Mouse (Mus musculus) midbrain, embryonic 10.5 days (tissue): ENCODE data around the gene Tes. TPM values are rescaled to one million over a fixed set of nuclear protein-coding genes. Genes with fewer than 3 reads are reported as not detected.
"Not testable (repeated sequence)": the region's sequence is repeated elsewhere in the genome, so short reads cannot be mapped to it uniquely, and the experiment has no call there.

Source experiments
- DNase-seq: peaks from one replicate; pipeline ENCODE4 v3.0.0-alpha.2; 2017; ENCODE audit warnings: low spot score
- H3K27ac ChIP-seq: fragments of 300-500 bp; sonication (generic); replicated peaks from 2 replicates; pipeline ENCODE4 v1.5.1; 2016; ENCODE audit warnings: mild to moderate bottlenecking
- H3K27me3 ChIP-seq: fragments of 300-500 bp; sonication (generic); 2 replicates; pipeline ENCODE4 v1.6.1; 2016; ENCODE audit warnings: low read depth, mild to moderate bottlenecking; ENCODE audit not compliant: poor library complexity, severe bottlenecking
- H3K36me3 ChIP-seq: fragments of 300-500 bp; sonication (generic); 2 replicates; pipeline ENCODE4 v1.6.1; 2016; ENCODE audit warnings: mild to moderate bottlenecking, moderate library complexity
- H3K4me1 ChIP-seq: fragments of 300-500 bp; sonication (generic); 2 replicates; pipeline ENCODE4 v1.6.1; 2016
- H3K4me3 ChIP-seq: fragments of 300-500 bp; sonication (generic); 2 replicates; pipeline ENCODE4 v1.5.1; 2016; ENCODE audit warnings: mild to moderate bottlenecking, moderate library complexity
- H3K9me3 ChIP-seq: fragments of 300-500 bp; sonication (generic); replicated peaks from 2 replicates; pipeline ENCODE4 v1.6.1; 2016; ENCODE audit warnings: mild to moderate bottlenecking
- WGBS: fragments of 180-500 bp; shearing (Covaris S2); methylation state at CpG from one replicate; pipeline ENCODE4 v1.1.7; 2016; 5-methylcytosine and 5-hydroxymethylcytosine counted together
- polyA plus RNA-seq: library from polyadenylated mRNA; unstranded; fragments of >200 nt; fragmentation: Nextera tagmentation; extraction: Ambion mirVana; gene quantifications from 2 replicates; pipeline ENCODE4 v1.2.1, GENCODE M21; 2016

The Tes gene
- polyA plus RNA-seq, 1 experiment from 2014 or later, result 30.7 TPM

DNA sequence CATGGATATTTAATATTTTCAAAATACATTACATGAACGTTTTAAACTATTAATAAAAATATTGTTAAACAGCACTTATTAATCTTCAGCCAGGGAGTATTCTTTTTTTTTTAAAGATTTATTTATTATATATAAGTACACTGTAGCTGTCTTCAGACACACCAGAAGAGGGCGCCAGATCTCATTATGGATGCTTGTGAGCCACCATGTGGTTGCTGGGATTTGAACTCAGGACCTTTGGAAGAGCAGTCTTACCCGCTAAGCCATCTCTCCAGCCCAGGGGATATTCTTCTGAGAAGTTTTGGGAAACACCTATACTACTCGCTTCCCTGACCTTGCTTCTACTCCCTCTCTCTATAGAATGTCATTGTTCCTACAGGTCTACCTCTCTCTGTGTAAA, 3.1 kb upstream of the Tes start:
- DNase-seq, H3K4me3 ChIP-seq, H3K36me3 ChIP-seq, H3K27ac ChIP-seq, H3K9me3 ChIP-seq: not testable (repeated sequence)
- H3K27me3 ChIP-seq, result peaks cover 41% of the 10 kb centered on the region
- H3K4me1 ChIP-seq, result peaks cover 14% of the 10 kb centered on the region
- 85% methylated on average over 4 of the region's 4 CpGs for WGBS

DNA sequence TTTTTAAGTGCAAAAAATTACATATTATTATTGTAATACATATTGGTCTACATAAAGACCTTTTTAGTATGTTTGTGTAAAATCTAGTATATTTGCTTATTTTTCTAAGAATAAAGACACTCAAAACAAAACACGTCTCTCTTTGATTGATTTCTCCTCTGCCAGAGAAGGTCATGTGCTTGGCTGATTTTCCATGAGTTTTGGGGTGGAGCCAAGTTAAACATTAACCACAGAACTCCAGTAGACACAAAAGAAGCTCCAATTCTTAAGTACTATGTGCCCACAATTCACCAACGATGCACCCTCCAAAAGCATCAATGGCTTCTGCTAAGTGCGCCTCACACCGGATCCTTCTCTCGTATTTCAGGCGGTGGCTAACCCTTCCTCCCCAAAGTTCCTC, 2.6 kb upstream of the Tes start:
- Histone ChIP-seq H3K27ac (no peak overlapping the region), H3K27me3 (peaks cover 44% of the 10 kb centered on the region), H3K4me3 (no peak overlapping the region), H3K9me3 (no peaks in the 10 kb centered on the region), H3K4me1 (peaks cover 14% of the 10 kb centered on the region), H3K36me3 (no peaks in the 10 kb centered on the region)
- WGBS, result 91% methylated on average over 6 of the region's 6 CpGs
- DNase-seq, result no peak

DNA sequence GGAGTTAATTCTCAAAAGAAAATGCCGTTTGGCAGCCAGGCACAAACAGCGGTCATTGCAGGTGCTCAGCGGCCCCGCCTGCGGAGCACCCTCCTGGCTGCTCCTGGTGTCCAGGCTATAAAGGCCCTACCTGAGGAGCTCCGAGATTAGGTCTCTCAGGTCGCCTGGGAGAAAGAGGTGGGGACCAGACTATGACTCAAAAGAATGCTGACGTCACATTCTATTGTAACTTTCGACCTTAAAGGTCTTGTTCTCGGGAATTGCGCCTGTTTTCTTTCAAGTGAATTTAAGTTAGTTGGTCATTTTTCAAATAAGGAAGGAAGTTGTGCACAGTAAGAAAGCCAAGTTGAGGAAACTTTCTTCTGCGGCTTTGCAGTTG, 831 bp downstream of the Tes start:
- Histone ChIP-seq H3K4me1 (peaks cover 14% of the 10 kb centered on the region), H3K9me3 (no peaks in the 10 kb centered on the region), H3K36me3 (no peaks in the 10 kb centered on the region), H3K27me3 (peaks cover 57% of the 10 kb centered on the region), H3K4me3 (peak overlapping the region; percentile 68), H3K27ac (peak overlapping the region; percentile 83; the same call in 1 of the 2 replicates)
- WGBS, result 6% methylated on average over 12 of the region's 12 CpGs
- DNase-seq, result no peak

DNA sequence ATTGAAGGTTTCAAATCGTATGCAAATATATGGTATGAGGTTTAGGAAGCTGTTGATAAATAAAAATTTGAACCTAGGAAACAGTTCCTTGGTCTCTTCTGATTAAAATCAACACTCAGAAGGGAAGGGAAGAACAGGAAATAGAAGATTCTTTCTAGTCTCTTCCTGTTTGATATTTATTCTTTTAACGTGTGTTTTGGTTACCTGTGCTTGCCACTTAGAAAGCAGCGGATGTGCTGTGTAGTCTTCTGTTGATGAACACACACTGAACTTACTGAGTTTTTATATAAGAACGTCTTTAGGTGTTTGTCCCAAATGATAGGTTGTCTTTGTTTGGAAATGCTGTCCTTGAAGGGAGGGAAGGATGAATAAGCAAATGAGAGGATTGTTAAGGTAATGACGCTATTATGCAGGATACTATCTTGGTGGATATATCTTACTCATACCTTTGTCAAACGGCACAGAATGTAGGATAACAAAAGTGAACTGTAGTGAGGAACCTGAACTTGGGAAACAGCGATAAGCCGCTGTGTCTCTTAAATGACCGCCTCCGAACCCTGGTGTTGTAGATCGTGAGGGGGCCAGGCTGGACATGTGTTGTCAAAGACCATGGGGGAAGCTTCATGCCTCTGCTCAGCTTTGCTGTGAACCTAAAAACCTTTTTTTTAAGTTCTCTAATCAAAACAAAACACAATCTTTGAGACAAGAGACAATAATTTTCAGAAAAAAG, 1.4 kb downstream of the Tes start:
- Histone ChIP-seq H3K36me3 (no peaks in the 10 kb centered on the region), H3K4me1 (peaks cover 14% of the 10 kb centered on the region), H3K27ac (no peak overlapping the region), H3K9me3 (no peaks in the 10 kb centered on the region), H3K4me3 (peak overlapping the region; percentile 68), H3K27me3 (peaks cover 57% of the 10 kb centered on the region)
- WGBS, result 69% methylated on average over 11 of the region's 11 CpGs
- no peak for DNase-seq

DNA sequence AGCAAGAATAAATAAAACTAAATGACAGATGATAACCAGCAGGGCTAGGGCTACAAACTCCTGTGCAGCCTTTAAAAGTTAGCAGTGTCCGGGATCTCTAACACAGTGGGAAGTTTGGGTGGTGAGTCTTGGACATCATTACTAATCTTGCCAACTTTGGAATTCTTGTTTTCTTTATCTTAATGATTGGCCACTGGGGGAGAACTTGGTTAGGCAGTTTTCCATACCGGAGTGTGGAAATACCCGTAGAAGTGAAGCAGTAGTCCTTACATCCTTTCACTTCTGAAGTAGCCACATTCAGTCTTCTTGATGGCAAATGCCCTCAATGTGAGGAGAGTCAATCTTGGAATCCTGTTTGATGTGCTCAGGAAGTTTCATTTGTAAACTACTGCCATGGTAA, 7.0 kb downstream of the Tes start:
- no peak overlapping the region for H3K4me3 ChIP-seq
- H3K27me3 ChIP-seq, result peaks cover 34% of the 10 kb centered on the region
- DNase-seq, result no peak
- 93% methylated on average over 3 of the region's 3 CpGs for WGBS
- H3K27ac ChIP-seq, result no peak overlapping the region
- H3K9me3 ChIP-seq, result no peaks in the 10 kb centered on the region
- peaks cover 1% of the 10 kb centered on the region; the same call in 1 of the 2 replicates for H3K4me1 ChIP-seq
- H3K36me3 ChIP-seq, result no peaks in the 10 kb centered on the region

GRCm38 (mm10) chr6:17072338-17072737, 7.4 kb downstream of the Tes start:
- 91% methylated on average over 5 of the region's 5 CpGs for WGBS
- no peak overlapping the region for H3K27ac ChIP-seq
- peaks cover 32% of the 10 kb centered on the region for H3K27me3 ChIP-seq
- H3K4me3 ChIP-seq, result no peak overlapping the region
- peaks cover 6% of the 10 kb centered on the region for H3K4me1 ChIP-seq
- no peaks in the 10 kb centered on the region for H3K36me3 ChIP-seq
- no peak for DNase-seq
- H3K9me3 ChIP-seq, result no peaks in the 10 kb centered on the region

DNA sequence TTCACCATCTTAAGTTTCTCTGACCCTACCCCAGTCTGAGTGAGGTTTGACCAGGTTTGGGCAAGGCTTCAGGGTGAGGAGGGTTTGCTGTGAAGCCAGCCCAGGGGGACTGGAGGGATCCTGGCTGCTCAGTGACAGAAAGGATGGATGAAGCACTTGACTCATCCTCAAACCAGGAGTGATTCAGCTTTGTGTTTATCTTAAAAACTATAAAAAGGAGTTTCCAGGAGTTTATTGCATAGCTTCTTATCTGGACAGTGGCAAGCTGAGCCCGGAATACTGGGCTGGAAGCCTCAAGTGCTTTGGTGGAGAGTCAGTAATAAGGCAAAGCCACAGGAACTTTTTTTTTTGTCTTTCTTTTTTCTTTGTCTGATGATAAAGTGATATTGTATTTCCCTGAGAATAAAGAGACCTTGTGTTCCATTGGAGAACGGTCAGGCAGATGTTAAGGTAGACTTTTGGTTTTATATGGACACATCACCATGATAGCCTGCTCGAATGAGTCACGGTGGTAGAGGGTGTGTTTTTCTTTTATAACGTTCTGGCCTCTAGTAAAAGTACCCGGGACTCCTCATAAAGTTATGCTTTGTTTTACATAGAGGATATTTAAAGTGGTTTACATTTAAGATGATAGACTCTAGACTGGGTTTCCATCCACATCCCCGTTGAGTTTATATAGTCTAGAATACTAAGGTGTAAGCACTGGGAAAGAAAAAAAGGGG, 8.0 kb downstream of the Tes start:
- H3K9me3 ChIP-seq, result no peaks in the 10 kb centered on the region
- WGBS, result 88% methylated on average over 7 of the region's 7 CpGs

GRCm38 (mm10) chr6:17077270-17077669, 12.3 kb downstream of the Tes start:
- Histone ChIP-seq H3K27ac (no peak overlapping the region), H3K27me3 (peaks cover 39% of the 10 kb centered on the region), H3K4me1 (peaks cover 22% of the 10 kb centered on the region), H3K4me3 (no peak overlapping the region), H3K36me3 (no peaks in the 10 kb centered on the region), H3K9me3 (no peaks in the 10 kb centered on the region)
- no peak for DNase-seq
- 76% methylated on average over 9 of the region's 9 CpGs for WGBS

More for the DNA sequence above, 8.0 kb downstream of the Tes start:
- H3K27me3 ChIP-seq, result peaks cover 26% of the 10 kb centered on the region
- H3K36me3 ChIP-seq, result no peaks in the 10 kb centered on the region
- H3K4me1 ChIP-seq, result peaks cover 12% of the 10 kb centered on the region
- H3K4me3 ChIP-seq, result no peak overlapping the region
- no peak overlapping the region for H3K27ac ChIP-seq
- DNase-seq, result no peak

DNA sequence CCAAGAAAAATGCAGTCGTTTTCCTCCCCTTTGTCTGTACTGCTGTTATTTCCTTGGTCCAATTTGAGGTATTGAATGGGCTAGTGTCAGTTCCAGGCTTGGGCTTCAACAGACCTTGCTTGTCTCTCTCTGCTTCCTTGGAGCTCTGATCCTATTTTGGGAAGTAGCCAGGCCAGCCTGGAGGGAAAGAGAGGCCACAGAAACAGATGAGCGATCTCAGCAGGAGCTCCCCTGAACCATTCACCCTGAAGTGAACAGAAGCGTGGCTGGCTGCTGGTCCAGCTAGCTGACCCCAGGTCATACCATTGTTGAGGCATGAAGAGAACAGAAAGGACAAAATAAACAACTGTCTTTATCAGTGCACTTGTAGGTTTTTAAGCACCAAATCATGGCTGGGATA, 12.8 kb downstream of the Tes start:
- Histone ChIP-seq H3K9me3 (no peaks in the 10 kb centered on the region), H3K4me3 (no peak overlapping the region), H3K27me3 (peaks cover 39% of the 10 kb centered on the region), H3K36me3 (no peaks in the 10 kb centered on the region), H3K4me1 (peaks cover 22% of the 10 kb centered on the region), H3K27ac (no peak overlapping the region)
- DNase-seq, result peak; percentile 33
- 6% methylated on average over 3 of the region's 3 CpGs for WGBS

- no peak for DNase-seq
- Histone ChIP-seq H3K27ac (no peak overlapping the region), H3K36me3 (no peaks in the 10 kb centered on the region), H3K4me1 (peaks cover 22% of the 10 kb centered on the region), H3K27me3 (peaks cover 39% of the 10 kb centered on the region), H3K4me3 (no peak overlapping the region), H3K9me3 (no peaks in the 10 kb centered on the region)
- WGBS, result 53% methylated on average over 5 of the region's 5 CpGs
Observed at GRCm38 (mm10) chr6:17079304-17079703, 14.4 kb downstream of the Tes start.

DNA sequence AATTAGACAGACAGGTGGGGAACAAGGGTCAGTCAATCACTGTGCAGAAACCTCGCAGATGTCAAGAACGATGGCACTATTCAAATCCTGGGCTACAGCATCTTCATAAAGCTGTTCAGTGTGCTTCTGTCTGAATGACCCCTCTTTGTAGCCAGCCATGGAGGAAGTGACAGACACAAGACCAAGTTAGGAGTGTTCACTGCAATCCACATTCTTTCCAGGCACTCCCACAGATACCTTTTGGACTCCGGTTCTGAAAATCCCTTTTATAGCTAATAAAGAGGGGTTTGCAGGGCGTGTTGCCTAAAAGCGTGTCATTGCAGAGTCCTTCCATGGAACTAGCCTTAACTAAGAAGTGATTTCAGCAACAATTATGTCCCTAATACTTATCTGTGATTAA, 14.9 kb downstream of the Tes start:
- 86% methylated on average over 5 of the region's 5 CpGs for WGBS
- Histone ChIP-seq H3K4me3 (no peak overlapping the region), H3K9me3 (no peaks in the 10 kb centered on the region), H3K27ac (no peak overlapping the region), H3K27me3 (peaks cover 35% of the 10 kb centered on the region), H3K4me1 (peaks cover 22% of the 10 kb centered on the region), H3K36me3 (no peaks in the 10 kb centered on the region)
- DNase-seq, result no peak

- Histone ChIP-seq H3K36me3 (no peaks in the 10 kb centered on the region), H3K4me3 (no peak overlapping the region), H3K9me3 (no peaks in the 10 kb centered on the region), H3K4me1 (peaks cover 18% of the 10 kb centered on the region), H3K27me3 (peaks cover 21% of the 10 kb centered on the region), H3K27ac (no peak overlapping the region)
- WGBS, result 82% methylated on average over 4 of the region's 4 CpGs
- DNase-seq, result no peak
Observed at GRCm38 (mm10) chr6:17082238-17082637, 17.3 kb downstream of the Tes start.

DNA sequence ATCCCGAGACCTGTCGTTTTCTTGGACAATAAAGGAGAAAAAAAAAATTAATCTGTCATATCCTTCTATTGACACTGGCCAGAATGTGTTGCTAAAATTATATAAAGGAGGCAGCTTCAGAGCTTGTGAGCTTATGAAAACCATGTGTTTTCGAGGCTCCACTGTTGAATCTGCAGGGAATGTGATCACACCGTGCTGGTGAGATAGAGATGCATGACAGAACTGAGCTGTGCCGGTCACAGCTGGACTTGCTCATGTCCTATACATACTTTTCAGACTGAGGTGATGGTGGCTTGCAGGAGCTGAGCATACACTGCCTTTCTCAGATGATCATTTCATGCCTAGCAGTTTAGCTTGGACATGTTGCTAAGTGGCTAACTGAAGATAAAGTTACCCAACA, 17.9 kb downstream of the Tes start:
- Histone ChIP-seq H3K4me1 (peaks cover 12% of the 10 kb centered on the region), H3K4me3 (no peak overlapping the region), H3K9me3 (no peaks in the 10 kb centered on the region), H3K36me3 (no peaks in the 10 kb centered on the region), H3K27me3 (peaks cover 21% of the 10 kb centered on the region), H3K27ac (no peak overlapping the region)
- DNase-seq, result no peak
- 87% methylated on average over 5 of the region's 5 CpGs for WGBS
